14 mouse cellular contexts compared by ENCODE assay signal in the genomic region with DNA sequence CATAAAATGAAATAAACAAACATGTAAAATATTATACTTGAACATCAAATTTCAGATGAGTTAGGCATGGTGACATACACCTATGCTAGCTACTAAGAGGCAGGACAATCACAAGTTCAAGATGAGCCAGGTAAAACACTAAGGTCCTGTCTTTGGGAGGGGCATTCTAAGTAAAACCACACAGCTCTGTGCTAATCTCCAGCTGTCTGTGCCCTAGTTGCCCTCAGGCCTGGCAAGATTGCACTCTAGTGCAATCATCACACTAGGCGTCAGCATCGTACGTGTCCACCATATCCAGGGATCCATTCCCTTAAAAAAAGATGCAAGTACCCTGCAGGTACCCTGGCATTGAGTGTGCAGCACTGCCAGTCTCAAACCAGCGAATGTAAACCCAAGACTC.
"Had no signal": no experiment of that assay in that cellular context is flagged by ENCODE, and none has a peak within 500 bp of the region (broad histone marks: within the 10 kb centered on the region; RNA-seq: fewer than 3 reads in every experiment).

No protein-coding gene starts in this region.

- ATAC-seq: midbrain, embryonic 16.5 days had no signal

- H3K9ac ChIP-seq: intestine, embryonic 15.5 days; limb, embryonic 12.5 days; lung, embryonic 14.5 days; neural tube, embryonic 13.5 days had no signal

- H3K4me3 ChIP-seq: intestine, embryonic 15.5 days; layer of hippocampus, adult 2 months; limb, embryonic 12.5 days; midbrain, embryonic 10.5 days; neural tube, embryonic 13.5 days had no signal

- H3K27me3 ChIP-seq: intestine, embryonic 15.5 days; limb, embryonic 12.5 days; neural tube, embryonic 13.5 days had no signal

- H3K9me3 ChIP-seq: intestine, embryonic 15.5 days; limb, embryonic 12.5 days; midbrain, embryonic 10.5 days; neural tube, embryonic 13.5 days had no signal

- DNase-seq: kidney, adult 18-20 months; kidney, postnatal 10 days; kidney, postnatal 4 days; lung, embryonic 14.5 days; lung, postnatal 4 days; retina, postnatal 1 day; right cerebral cortex, postnatal 14 days; thymus, postnatal 36 days had no signal

- H3K36me3 ChIP-seq: intestine, embryonic 15.5 days had no signal

- H3K27ac ChIP-seq: intestine, embryonic 15.5 days; layer of hippocampus, adult 2 months; limb, embryonic 12.5 days; midbrain, embryonic 10.5 days had no signal

- H3K4me2 ChIP-seq: intestine, embryonic 15.5 days; limb, embryonic 12.5 days; lung, embryonic 14.5 days; neural tube, embryonic 13.5 days had no signal
